Mouse (Mus musculus): Measurements from ENCODE around the gene Ergic1. TPM values are rescaled to one million over a fixed set of nuclear protein-coding genes. Genes with fewer than 3 reads are reported as not detected.
A peak's percentile ranks its signal among the peaks of the same experiment; 100 is the strongest.

Gene Ergic1
- polyA plus RNA-seq, 3 experiments from 2014 or later = 35.9 to 50.4 (median 39.8) TPM

DNA sequence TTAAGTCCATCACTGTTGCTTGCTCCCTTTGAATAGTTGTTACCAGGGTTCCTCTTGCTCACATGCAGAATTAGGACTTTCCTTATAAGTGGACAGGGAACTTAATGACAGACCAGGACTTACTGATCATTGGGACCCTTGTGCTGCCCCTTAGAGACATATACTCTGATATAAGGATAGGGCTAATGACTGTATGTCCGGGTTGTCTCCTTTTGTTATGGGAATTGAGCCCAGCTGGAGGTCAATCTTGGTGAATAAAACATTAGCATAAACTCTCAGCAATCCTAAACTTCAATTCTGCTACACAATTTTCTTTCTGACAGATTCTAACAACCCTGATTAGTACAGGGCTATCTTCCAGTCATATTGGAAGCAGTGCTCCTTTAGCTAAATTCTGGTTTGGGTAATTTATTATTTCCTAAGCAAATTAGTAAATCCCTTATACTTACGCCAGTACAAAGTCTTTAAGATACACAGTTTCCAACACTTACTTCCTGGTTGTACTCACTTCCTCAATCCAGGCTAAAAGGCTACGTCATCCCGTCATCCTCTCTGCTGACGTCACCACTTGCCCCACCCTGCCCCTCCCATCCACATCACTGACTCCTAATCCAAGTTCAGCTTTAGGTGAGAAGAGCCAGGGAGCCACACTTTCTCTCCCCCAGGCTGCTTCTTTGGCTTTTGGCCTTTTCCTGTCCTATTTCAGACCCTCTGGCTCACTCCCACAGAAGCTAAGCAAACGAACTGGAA lies 23.4 kb upstream of the Ergic1 start:
- ATAC-seq = peak; percentile 48

DNA sequence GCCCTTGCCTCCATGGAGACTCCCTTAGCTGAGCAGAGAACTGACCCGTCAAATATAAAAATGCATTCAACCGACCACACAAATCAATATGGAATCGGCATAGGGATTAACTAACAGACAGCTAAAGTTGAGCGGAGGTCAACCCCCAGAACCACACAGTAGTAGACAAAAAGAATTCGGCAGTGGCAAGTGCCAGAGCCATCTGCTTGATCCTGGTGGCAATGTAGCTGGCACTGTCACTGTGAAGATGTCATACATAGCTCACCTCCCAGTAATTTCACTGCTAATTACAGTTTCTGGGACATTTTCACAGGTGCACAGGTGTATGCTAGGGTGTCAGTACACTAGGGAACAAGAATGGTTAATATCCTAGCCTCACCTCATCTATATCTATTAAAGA lies 21.2 kb upstream of the Ergic1 start:
- no peak for ATAC-seq

DNA sequence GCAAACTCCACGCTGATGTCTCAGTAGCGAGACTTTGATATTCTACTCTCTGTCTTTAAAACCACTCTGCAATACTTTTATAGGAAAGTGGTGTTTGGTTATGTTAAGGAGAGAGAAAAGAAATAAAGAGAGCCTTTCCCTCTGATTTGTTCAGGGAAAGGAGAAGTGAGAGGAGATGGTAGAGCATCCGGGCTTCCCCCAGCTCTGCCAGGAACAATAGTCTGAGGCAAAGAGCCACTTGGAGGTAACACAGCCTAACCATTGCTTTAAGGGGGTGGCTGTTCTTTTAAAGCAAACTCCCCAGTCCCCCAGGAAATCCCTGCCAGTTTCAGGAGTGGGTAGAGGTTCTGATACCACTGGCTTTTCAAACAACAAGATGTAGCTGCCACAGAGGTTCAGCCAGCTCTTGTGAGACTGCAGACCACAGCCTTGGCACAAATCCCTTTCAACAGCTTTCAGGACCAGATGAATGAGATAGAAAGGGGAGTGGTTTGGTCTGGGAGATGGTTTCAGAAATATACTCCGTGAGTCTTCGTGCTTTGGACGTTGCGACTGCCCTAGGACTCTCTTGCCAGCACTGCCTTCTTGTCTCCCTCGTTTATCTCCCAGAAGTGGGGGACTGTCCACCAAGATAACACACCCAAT lies 16.8 kb upstream of the Ergic1 start:
- ATAC-seq = no peak

DNA sequence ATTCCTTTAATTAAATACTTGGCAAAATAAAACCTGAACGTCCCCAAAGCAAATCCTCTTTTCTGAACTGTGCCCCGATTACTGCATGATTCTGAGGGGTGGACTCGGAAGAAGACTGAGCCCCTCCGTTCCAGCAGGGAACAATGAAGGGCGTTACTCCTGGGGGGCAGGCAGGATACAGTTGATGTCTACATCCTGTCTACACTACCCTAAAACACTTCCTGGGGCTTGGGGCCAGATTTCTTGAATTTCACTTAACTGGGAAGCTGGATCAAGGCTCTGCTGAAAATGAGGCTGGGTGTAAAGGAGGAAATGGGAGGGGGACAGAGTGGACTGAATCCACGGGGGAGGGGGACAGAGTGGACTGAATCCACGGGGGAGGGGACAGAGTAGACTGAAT lies 13.5 kb upstream of the Ergic1 start:
- ATAC-seq = no peak

DNA sequence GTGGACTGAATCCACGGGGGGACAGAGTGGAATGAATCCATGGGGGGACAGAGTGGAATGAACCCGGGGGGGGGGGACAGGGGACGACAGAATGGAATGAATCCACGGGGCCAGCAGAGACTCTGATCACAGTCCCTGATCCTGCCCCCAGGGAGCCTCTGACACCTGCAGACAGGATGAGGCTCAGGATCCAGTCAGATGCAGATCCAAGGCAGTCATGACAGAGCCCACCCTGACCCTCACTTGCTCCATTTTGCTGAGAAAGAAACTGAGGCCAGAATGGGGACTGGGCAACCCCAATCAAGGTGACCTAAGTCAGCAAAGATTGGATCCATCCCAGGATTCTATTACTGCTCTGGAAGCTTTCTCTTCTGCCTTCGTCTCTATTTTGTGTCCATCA lies 12.7 kb upstream of the Ergic1 start:
- no peak for ATAC-seq

DNA sequence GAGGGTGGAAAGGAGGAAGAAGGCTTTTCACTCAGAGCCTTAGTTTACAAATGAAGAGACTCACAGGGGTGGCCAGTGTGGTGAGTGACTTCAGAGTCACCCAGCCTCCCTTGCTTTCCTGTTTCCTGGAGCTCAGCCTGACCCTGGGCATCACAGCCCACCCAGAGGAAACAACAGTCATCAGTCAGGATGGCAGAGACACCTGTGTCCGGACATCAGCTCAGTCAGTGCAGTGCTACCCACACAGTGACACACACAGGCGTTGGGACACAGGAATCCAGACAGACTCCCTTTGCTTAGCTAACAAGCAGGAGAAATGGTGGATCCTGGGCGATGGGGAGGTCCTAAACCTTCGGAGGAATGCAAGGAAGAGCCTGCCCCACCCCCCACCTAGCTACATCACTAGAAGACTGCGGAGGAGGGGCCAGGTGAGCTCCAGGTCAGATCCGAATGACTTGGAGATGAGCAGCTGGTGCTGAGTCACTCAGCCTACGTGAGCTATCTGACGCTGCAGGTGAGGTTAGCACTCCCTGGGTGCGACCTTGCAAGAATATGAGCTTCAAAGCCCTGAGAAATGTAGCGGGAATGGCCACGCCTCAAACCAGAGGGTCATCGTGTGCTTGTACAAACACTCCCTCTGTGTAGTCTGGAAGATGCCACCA lies 12.0 kb upstream of the Ergic1 start:
- ATAC-seq = no peak

DNA sequence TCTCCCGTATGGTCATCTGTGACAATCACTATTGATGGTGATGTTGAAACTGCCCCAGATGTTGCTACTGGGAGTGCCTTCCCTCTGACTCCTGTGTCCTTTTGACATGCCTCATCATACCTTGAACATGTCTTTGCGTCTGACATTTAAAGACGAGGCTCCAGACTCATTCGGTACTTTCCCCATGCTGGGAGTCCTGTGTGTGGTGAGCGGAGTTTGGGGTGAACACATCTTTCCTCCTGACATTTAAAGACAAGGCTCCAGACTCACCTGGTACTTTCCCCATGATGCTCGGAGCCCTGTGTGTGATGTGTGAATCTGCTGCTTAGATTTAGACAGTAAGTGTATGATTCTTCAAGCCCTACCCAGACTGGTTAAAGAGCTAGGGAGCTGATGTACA lies 10.2 kb upstream of the Ergic1 start:
- ATAC-seq = peak; percentile 90

DNA sequence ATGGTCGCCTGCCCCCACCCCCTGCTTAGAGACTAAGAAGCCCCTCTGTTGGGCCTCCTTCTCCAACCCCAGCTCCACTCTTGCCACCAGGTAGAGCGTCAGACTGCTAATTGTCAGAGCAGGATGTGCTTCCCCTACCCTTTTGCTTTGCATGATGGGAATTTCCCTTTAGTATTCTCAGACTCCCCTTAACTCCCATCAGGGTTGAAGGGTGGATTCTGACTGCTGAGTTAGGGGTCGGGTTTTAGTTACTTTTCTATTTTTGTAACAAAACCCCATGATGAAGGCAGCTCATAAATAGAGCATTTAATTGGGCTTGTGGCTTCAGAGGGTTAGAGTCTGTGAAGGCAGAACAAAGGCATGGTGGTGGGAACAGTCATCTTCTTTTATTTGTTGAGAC lies 8.3 kb upstream of the Ergic1 start:
- ATAC-seq = peak; percentile 68

DNA sequence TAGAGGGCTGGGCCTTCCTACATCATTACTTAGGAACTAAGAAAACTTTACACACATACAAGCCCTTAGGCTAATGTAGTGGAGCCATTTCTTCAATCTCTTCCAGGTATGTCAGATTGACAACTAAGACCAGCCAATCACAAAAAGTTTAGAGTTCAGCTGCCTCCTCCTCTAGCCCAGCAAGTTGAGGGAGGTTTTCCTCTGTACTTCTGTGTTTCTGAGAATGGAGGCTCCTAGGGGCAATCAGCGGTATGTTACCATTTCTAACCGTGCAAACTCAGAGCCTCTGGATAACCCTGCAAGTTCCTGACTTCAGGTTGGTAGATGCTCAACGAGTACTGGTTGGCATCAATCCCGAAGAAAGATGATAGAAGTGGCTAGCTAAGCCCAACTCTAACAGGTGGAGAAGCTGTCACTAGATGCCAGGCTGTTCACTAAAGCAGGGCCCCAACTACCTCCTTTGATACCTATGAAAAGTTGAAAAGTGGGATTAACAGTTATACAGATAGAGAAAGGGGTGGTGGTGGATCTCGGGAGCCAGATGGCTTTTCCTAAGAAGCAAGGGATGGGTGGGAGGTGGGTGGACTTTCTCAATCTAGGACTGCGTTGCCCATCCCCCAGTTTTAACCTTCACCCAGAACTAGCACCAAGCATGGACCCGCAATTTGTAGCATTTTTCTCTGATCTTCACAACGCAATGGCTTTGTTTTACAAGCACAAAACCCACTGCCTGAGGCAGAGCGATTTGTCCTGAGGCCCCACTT lies 581 bp upstream of the Ergic1 start:
- ATAC-seq = peak; percentile 79

DNA sequence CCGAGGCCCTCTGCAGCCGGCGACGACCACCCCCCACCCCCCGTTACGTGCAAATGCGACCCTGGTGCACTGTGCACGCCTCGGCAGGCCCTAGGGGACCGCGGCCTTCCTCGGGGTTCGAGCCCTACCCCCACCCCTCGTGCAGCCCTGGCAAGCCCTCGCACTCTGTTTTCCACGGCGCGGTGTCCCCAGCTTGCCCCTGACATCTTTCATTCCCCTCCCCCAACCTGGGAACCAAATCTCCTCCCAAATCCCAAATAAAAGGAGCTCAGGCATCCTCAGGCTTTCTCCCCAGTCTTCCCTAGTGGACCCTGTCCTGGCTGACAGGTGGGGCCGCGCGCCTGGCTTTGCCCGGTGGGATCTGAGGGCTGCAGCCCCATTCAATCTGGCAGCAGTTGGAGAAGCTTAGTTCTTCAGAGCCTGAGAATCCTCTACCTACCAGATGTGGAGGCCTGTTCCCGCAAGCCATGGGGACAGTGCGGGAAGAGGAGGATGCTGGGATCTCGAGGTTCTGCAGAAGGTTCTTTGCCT lies 427 bp downstream of the Ergic1 start, which contains the start of gene Dusp1:
TSS of gene Dusp1 (minus strand) at position 478 of the 531 bp plus-strand sequence.
- ATAC-seq = no peak

DNA sequence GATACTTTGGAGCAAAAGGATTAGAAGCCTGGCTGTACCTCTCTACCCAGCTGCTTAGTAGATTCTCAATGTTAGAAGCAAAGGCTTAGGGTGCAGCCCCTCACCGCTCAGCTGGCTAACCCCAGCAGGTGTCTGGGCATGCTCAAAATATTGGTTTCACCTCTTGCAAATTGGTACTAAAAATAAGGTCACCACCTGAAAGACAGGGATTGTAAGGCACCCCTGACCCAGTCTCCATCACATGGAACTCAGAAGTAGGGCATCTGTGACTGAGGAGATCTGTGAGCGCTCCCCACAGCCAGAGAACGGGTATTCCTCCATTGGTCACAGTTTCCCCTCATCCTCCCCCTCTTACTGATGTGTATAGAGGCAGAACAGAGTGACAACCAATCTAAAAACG lies 1.0 kb downstream of the Ergic1 start:
- ATAC-seq = no peak

DNA sequence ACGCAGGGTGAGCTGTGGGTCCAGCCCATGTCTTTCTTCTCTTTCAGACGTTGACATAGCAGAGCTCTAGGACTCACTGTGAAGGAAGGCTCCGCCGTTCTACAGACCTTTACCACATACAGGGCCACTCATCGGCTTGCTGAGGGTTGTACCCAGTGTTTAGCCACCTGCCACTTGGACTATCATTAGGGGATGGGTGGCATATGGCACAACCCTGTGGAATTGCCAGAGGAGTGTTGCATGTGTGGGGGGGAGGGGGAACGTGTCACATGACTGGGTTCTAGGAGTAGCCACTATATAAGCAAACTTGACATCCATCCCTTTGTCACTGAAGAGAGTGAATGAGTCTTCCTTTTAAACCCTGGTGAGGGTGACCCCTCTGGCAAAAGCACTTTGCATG lies 2.2 kb downstream of the Ergic1 start:
- ATAC-seq = no peak

DNA sequence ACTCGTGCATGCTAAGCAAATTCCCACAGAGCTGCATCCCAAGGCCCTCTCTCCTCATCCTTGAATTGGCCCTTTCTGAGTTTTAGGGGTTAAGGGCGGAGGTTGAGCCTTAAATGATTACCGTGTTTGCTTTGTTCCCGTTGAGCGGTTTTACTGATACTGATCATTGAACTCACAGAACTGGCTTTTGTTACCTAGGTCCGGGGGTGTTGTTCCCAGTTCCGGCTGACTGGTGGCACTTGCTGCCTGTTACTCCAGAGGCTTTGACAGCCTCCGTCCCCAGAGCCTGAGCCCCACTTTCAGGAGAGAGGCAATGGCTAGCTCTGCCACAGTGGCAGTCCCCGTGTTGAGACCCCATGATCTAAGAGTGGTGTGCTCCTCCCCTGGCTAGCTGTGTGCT lies 3.1 kb downstream of the Ergic1 start:
- ATAC-seq = no peak

DNA sequence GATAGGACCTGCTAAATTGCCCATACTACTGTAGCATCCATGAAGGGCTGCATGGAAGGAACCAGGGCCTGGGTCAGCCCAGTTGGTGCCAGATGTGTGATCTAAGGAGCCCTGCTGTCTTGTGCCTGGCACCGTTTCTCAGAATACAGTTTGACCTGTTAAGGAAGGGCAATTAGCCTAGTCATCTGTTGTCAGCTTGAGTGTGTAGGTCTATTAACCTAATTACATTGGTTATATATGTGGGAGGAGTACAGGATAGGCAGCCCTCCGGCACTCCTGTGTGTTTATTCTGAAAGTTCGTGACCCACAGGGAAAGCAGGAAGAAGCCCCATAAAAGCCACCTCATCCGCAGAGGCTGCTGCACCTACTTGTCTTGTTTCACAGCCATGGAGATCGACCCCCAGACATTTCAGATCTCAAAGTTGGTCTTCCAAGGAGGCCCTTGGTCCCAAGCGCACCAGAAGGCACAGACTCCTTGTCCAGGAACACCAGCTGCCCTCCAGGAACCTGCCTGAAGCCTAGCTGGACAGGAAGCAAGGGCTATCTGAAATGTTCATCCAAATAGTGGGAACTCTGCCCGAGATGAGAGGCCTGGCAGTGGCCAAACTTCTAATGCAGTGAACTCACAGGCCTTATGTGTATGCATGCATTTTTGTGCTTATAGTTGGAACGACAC lies 6.0 kb downstream of the Ergic1 start:
- no peak for ATAC-seq

DNA sequence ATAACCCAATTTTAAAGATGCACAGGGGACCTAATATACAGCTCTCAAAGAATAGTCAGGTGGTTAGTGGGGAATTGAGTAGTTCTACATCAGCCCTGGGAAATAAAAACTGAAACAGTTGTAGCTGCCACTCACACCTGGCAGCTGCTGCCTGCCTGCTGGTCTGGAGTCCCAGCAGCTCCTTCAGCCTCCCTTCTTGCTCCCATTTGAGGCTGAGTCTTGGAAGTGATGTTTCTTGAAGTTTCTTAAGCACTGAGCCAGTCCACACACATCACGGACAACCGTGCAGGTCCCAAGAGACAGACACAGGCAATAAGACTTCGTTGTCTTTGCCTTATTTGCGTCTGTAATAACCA lies 6.5 kb downstream of the Ergic1 start:
- no peak for ATAC-seq

DNA sequence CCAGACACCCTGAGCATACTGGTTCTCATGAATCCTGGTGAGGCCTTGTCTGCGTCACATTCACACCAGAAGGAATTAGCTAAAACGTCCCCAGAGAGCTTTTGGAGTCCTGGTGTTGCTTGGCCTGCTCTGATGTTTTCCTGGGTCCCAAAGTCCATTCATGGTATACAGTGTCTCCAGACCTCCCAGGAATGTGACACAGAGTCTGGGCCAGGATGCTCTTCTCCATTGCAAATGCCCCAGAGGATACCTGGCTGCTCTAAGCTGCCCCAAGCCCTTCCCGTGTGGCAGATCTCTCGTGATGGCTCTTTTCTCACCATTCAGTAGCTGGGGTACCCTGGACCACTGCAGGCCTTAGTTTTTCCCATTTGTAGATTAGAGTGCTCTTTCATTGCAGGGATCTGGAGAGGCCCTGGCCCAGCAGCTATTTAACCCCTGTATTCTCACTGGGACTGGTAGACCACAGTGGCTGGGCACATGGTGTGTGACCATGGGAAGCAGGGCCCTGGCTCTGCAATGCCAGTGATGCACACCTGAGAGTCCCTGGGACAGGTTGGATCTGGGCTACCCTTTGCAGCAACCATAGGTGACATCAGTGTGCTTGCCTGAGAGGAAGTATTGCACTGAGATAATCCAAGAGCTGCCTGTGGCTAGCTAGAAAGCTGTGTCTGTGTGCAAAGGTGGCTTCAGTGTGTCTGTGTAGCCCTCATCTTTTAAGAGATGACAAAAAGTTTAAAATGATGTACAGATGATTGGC lies 8.5 kb downstream of the Ergic1 start:
- ATAC-seq = no peak

DNA sequence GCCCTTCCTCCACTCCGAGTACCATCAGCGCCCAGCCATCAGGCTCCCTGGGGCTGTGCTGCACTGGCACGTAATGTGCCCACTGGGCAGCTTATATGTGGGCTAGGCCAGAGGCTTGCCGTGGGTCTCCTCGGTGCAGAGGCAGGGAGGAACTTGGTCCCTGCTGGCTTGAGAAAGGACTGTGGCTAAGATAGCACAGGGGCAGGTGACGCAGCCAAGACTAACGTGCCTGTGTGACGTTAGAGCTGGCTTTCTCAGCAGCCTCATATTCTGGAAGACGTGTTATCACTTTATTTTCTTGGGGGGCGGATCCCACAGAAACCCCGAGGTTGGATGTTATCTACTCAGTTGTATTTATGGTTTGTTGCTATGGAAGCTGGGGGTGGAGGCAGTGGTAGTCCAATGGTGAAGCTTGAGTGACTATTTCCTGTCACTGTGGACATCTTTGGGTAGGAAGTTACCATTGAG lies 9.4 kb downstream of the Ergic1 start:
- ATAC-seq = peak; percentile 42

DNA sequence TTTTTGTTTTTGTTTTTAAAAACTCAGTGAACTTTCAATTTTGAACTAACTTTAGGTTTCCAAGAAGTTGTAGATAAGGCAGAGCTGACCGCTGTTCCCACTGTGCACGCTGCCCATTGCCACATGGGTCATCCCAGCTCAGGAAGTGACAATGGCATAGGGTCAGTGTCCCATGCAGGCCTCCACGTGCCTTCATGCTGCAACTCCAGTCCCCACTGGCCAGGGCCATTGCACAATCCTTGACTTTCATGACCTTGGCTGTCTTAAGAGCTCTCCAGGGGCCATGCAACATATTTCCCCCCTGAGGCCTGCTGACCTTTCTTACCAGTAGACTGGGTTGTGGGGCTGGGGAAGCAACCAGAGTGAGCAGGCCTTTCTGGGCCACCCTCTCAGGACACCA lies 10.1 kb downstream of the Ergic1 start:
- no peak for ATAC-seq

DNA sequence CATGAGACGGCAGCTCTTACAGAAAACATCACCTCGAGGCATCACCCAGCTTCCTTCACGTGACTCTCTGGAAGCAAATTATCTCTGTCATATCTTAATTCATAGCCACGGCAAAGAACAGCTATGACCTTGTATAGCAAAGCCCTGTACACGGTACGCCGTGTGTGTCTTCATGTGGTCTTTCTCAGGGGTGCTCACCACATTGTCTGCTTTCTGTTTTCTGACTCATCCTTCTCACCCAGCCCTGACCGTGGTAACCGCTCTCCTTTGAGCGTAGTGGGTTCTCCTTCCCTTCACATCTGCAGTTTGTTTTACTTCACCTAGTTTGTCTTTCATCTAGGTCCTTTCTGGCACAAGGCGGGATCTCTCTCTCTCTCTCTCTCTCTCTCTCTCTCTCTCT lies 11.0 kb downstream of the Ergic1 start:
- ATAC-seq = peak; percentile 91

DNA sequence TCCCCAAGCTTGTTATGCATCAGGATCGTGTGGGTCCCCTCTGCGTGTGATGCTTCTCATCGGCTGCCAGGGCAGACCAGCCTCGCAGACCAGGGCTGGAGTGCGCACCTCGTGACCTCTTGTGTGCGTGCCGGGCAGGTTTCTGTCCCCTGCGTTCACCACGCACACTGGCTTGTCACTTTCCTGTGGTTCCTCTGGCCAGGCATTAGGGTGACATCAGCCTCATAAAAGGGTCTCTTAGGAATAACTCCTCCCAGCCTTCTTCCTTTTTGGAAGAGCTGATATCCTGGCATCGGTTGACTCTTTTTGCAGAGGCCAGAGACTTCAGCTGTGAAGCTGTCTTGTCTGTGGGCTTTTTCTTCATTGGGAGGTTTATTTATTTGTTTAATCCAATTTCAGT lies 12.8 kb downstream of the Ergic1 start:
- no peak for ATAC-seq

DNA sequence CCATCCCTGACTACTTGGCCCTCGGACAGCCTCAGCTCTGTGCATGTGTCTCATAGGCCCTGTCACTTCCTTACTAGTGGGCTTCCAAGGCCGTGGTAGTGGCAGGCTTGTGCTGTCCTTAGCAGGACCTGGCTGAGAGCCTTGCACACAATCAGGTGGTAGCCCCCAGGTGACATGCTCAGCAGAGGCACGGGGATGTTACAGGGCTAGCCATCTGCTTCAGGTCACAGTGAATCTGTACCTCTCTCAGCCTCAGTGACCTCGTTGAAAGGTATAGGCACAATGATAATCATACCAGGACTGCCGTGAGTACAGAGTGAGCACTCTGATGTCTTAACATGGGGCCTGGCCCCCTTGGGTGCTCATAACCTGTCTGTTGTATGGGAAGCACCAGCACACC lies 13.4 kb downstream of the Ergic1 start:
- no peak for ATAC-seq

Data from inflammation-experienced regulatory T-cells, adult 6 months (primary cell).